Mouse (Mus musculus) common myeloid progenitor, adult 5-6 weeks (primary cell): ENCODE measurements around the gene Pfas. TPM values are rescaled to one million over a fixed set of nuclear protein-coding genes. Genes with fewer than 3 reads are reported as not detected.
"Not testable (repeated sequence)": the region's sequence is repeated elsewhere in the genome, so short reads cannot be mapped to it uniquely, and the experiment has no call there.

Experiments used
- ATAC-seq: replicated peaks from 2 replicates; pipeline ENCODE4 v1.8.0; 2016; ENCODE audit warnings: low read depth, mild to moderate bottlenecking, moderate TSS enrichment, inconsistent platforms; ENCODE audit not compliant: poor library complexity, severe bottlenecking
- total RNA-seq: library from RNA; stranded (forward); fragments of 200-1000, 187-1606 nt; gene quantifications from 2 replicates; pipeline ENCODE4 v1.2.3, GENCODE M21; 2017

The Pfas gene
- total RNA-seq, 1 experiment from 2014 or later, result 57.2 TPM

DNA sequence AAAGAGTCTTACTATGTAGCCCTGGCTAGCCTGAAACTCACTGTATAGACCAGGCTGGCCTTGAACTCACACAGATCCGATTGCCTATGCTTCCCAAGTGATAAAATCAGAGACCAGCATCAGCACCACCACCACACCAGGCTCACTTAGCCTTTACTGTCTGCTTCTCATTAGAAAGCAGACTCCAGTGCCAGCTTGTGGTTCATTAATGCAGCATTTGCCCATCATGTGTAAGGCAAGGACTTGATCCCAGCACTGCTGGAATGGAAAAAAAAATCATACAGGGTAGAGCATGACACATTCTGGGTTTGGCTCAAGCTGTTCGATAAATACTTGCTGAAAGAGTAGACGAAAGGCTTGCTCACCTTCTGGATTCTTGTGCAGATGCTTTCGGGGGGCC is 62.3 kb downstream of the Pfas start:
- no peak for ATAC-seq

DNA sequence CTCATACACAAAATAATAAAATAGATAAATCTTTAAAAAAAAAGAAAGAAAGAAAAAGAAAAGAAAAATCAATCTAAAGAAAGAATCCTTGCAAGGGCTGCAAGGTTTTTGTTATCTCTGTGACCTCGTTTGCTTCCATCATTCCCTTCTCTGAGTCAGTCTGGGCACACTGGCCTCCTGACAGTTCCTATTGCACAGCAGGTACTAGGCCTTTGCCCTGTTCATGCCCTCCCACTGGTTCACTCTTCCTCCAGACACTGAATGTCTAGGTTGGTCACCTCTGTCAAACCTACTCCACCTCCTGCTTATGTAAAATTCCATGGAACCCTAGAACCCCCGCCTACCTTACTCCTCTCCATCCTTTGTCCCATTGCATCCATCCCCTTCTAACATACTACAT is 63.0 kb downstream of the Pfas start:
- ATAC-seq, result no peak

DNA sequence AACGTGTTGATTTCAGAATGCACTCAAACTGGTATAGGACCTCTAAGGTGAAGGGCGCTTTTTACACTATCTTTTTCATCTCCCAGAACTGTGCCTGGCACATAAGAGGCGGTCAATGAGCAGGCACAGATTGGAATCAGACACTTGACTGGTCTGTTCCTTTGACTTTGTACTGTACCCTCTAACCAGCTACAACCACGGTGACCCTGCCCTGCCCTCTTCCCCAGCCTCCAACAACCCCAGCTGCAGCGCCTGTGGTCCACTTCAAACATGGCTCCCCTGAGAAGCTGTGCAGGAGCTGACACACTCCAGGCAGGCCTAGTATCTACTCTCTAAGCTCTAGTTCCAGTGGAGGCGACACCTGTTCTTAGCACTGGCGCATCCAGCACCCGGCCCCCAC is 65.5 kb downstream of the Pfas start:
- ATAC-seq, result no peak

DNA sequence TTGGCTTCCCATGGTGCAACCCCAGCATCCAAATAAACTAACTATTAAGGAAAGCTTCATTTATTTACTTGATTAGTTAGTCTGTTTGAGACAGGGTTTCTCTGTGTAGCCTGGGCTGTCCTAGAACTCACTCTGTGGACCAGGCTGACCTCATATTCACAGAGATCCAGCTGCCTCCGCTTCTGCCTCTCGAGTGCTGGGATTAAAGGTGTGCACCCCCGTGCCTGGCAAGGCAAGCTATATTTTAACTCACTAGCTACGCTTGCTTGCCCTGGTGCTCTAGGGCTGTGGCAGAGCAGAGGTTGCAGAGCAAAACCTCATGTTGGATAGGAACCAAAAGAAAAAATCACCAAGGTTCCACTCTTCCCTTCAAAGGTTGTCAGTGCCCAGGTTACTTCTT is 67.7 kb downstream of the Pfas start:
- no peak for ATAC-seq

DNA sequence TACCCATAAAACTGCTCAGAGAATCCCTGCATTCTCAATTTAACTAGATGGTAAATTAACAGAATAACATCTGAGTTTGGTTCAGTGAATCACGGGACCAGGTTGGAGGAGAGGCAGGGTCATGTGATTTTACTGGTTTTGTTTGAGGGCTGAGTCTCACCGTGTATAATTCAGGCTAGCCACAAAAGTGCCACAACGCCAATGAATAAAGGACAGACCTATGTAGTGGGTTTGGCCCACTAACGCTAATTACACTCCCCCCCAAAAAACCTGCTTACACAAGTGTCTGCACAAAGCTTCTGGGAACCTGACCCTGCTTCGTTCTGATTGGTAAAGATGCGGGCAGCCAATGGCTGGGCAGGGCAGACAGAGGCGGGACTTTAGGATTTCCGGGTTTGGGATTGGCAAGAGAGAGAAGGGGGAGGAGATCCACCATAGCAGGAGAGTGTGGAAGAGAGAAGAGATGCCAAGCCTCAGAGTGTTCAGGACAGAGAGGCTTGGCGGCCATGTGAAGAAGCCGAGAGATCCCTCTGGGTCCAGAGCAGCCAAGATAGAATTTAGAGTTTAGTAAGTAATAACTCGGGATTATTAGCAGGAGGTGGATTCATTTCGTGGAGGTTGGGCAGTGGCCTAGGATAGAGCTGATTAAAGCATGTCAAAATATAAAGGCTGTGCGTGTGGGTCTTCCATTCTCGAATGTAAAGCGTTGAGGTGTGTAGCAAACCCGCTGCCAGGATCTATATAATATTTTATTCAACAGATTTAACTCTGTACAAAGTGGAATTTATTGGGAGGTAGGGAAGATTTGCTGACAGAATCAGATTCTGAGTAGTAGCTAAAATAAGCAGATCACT is 68.6 kb downstream of the Pfas start:
- peak; percentile 99 for ATAC-seq

GRCm38 (mm10) chr11:68936951-68937350 is 71.3 kb downstream of the Pfas start:
- not testable (repeated sequence) for ATAC-seq

Other genes with a start within 250 kb of the Pfas start
- gene Ndel1, start 136.6 kb downstream of the Pfas start, total RNA-seq, result 36.8 and 38.4 TPM in 2 replicates
- gene Rnf222, start 119.9 kb downstream of the Pfas start, total RNA-seq, result 0.23 TPM in 1 of 2 replicates, not detected in the other
- gene Rpl26, start 106.9 kb downstream of the Pfas start, total RNA-seq, result 5,501 and 6,055 TPM in 2 replicates
- not detected in 2 replicates for gene Odf4, start 81.4 kb downstream of the Pfas start, total RNA-seq
- 0.14 and 1.1 TPM in 2 replicates for gene Arhgef15, start 51.0 kb downstream of the Pfas start, total RNA-seq
- 1.4 and 2.1 TPM in 2 replicates for gene Slc25a35, start 40.3 kb downstream of the Pfas start, total RNA-seq
- 36.7 and 39.4 TPM in 2 replicates for gene Rangrf, start 33.3 kb downstream of the Pfas start, total RNA-seq
- 18.0 and 30.8 TPM in 2 replicates for gene Ctc1, start 7.5 kb upstream of the Pfas start, total RNA-seq
- gene Aurkb, start 37.2 kb upstream of the Pfas start, total RNA-seq, result 89.5 and 121 TPM in 2 replicates
- gene Borcs6, start 51.3 kb upstream of the Pfas start, total RNA-seq, result 4.5 and 5.4 TPM in 2 replicates
- gene Tmem107, start 62.3 kb upstream of the Pfas start, total RNA-seq, result 23.2 and 26.3 TPM in 2 replicates
- gene Vamp2, start 80.0 kb upstream of the Pfas start, total RNA-seq, result 7.1 and 10.0 TPM in 2 replicates
- gene Per1, start 86.8 kb upstream of the Pfas start, total RNA-seq, result 9.3 and 16.9 TPM in 2 replicates
- gene Hes7, start 111.9 kb upstream of the Pfas start, total RNA-seq, result not detected in 2 replicates
- not detected in 2 replicates for gene 9130213A22Rik, start 114.1 kb upstream of the Pfas start, total RNA-seq
- 6.9 TPM in 1 of 2 replicates, not detected in the other for gene Aloxe3, start 117.4 kb upstream of the Pfas start, total RNA-seq
- gene Alox12b, start 148.5 kb upstream of the Pfas start, total RNA-seq, result not detected in 2 replicates
- gene Alox8, start 189.4 kb upstream of the Pfas start, total RNA-seq, result not detected in 2 replicates
- gene Gucy2e, start 228.6 kb upstream of the Pfas start, total RNA-seq, result 0.14 TPM in 1 of 2 replicates, not detected in the other